Mouse (Mus musculus): ENCODE data around the gene Tle1. TPM values are rescaled to one million over a fixed set of nuclear protein-coding genes. Genes with fewer than 3 reads are reported as not detected.

Gene Tle1
- total RNA-seq (2014; rRNA removed), result 95.0 and 96.2 TPM in 2 replicates
- 23.8 and 24.4 TPM in 2 replicates for polyA plus RNA-seq (2015; fragmentation: Nextera tagmentation; extraction: Ambion mirVana)

GRCm38 (mm10) chr4:72200559-72201409, at the start of gene Tle1:
Tle1 (minus strand) TSS chr4:72200919.
- DNase-seq (ENCODE audit: low spot score) (peak; percentile 100), ATAC-seq (peak; percentile 98)
- Histone ChIP-seq H3K9me3 (ENCODE audit: low read length) (no peaks in the 10 kb centered on the region), H3K36me3 (ENCODE audit: insufficient read depth, low read length) (no peaks in the 10 kb centered on the region), H3K4me2 (ENCODE audit: low read depth, low read length) (peak within 1 kb of the TSS; percentile 78), H3K27ac (peak within 1 kb of the TSS; percentile 90), H3K4me3 (ENCODE audit: low read length) (peak within 1 kb of the TSS; percentile 78), H3K27me3 (ENCODE audit: insufficient read depth, low read length) (no peaks in the 10 kb centered on the region), H3K9ac (replicated peaks; ENCODE audit: low read length) (peak within 1 kb of the TSS; percentile 71), H3K4me1 (ENCODE audit: insufficient read depth, low read length) (0 out of 2 replicates have a peak, but pooled peaks cover 6% of the 10 kb centered on the region)
- WGBS, result under 1% methylated on average over 80 of the region's 107 CpGs
- no peak for TF ChIP-seq CTCF (IDR thresholded peaks at IDR 0.05; ENCODE audit: low read depth)

- no peak for ATAC-seq
- no peaks in the 10 kb centered on the region for H3K4me1 ChIP-seq (ENCODE audit: insufficient read depth, low read length)
- no peaks in the 10 kb centered on the region for H3K36me3 ChIP-seq (ENCODE audit: insufficient read depth, low read length)
- no peaks in the 10 kb centered on the region for H3K27me3 ChIP-seq (ENCODE audit: insufficient read depth, low read length)
- no peak overlapping the region for H3K4me2 ChIP-seq (ENCODE audit: low read depth, low read length)
- WGBS, result 32% methylated on average over 4 of the region's 4 CpGs
- TF ChIP-seq CTCF (IDR thresholded peaks at IDR 0.05; ENCODE audit: low read depth), result no peak
- no peak for DNase-seq (ENCODE audit: low spot score)
- no peaks in the 10 kb centered on the region for H3K9me3 ChIP-seq (ENCODE audit: low read length)
- no peak overlapping the region for H3K27ac ChIP-seq
- no peak overlapping the region for H3K4me3 ChIP-seq (ENCODE audit: low read length)
- no peak overlapping the region for H3K9ac ChIP-seq (replicated peaks; ENCODE audit: low read length)
These were observed 33.0 kb upstream of the Tle1 start for GRCm38 (mm10) chr4:72233584-72234219.

DNA sequence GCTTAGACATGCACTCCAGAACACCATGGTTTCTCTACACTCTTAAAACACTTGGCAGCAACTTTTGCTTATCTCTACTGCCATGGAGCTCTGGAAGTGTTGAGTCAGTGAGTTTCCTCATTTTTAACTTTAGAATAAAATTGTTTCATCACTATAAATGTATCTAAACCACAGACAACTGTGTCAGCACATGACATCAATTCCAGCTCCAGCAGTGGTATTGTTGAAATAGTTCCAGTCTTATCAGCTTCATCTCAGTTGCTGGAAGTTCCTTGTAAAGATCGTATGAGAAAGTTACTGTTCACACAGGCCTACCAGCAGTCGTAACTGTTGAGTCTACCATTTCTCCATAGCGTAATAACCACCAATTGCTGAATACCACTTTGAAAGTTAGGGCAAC, 31.5 kb upstream of the Tle1 start:
- DNase-seq (ENCODE audit: low spot score) (no peak), ATAC-seq (no peak)

GRCm38 (mm10) chr4:72230832-72231231, 30.1 kb upstream of the Tle1 start:
- TF ChIP-seq CTCF (IDR thresholded peaks at IDR 0.05; ENCODE audit: low read depth), result no peak
- ATAC-seq, result no peak

More for the DNA sequence above, 31.5 kb upstream of the Tle1 start:
- H3K27me3 ChIP-seq (ENCODE audit: insufficient read depth, low read length), result no peaks in the 10 kb centered on the region
- no peak overlapping the region for H3K27ac ChIP-seq
- TF ChIP-seq CTCF (IDR thresholded peaks at IDR 0.05; ENCODE audit: low read depth), result no peak
- H3K4me2 ChIP-seq (ENCODE audit: low read depth, low read length), result no peak overlapping the region
- no peaks in the 10 kb centered on the region for H3K9me3 ChIP-seq (ENCODE audit: low read length)
- H3K36me3 ChIP-seq (ENCODE audit: insufficient read depth, low read length), result no peaks in the 10 kb centered on the region
- H3K9ac ChIP-seq (replicated peaks; ENCODE audit: low read length), result no peak overlapping the region
- no peak overlapping the region for H3K4me3 ChIP-seq (ENCODE audit: low read length)
- H3K4me1 ChIP-seq (ENCODE audit: insufficient read depth, low read length), result no peaks in the 10 kb centered on the region
- 93% methylated on average over 3 of the region's 3 CpGs for WGBS

DNA sequence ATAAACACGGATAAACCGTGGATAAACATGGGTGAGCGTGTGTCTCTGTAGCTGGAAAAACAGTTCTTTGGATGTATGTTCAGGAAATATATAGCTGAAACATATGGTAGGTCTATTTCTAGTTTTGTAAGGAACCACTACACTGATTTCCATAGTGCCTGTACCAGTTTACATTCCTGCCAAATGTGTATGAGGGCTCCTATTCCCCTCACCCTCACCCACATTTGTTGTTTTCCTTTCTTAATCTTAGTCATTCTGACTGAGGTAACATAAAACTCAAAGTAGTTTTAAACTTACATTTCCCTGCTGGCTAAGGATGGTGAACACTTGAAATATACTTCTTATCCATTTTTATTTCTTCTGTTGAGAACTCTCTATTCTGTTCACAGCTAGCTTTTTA, 20.9 kb upstream of the Tle1 start:
- Histone ChIP-seq H3K27me3 (ENCODE audit: insufficient read depth, low read length) (no peaks in the 10 kb centered on the region), H3K4me2 (ENCODE audit: low read depth, low read length) (no peak overlapping the region), H3K9ac (replicated peaks; ENCODE audit: low read length) (no peak overlapping the region), H3K27ac (no peak overlapping the region), H3K36me3 (ENCODE audit: insufficient read depth, low read length) (no peaks in the 10 kb centered on the region), H3K4me1 (ENCODE audit: insufficient read depth, low read length) (no peaks in the 10 kb centered on the region), H3K9me3 (ENCODE audit: low read length) (no peaks in the 10 kb centered on the region), H3K4me3 (ENCODE audit: low read length) (no peak overlapping the region)
- no peak for DNase-seq (ENCODE audit: low spot score)
- no peak for TF ChIP-seq CTCF (IDR thresholded peaks at IDR 0.05; ENCODE audit: low read depth)
- ATAC-seq, result no peak
- 87% methylated on average over 3 of the region's 3 CpGs for WGBS

More at GRCm38 (mm10) chr4:72230832-72231231, 30.1 kb upstream of the Tle1 start:
- H3K4me3 ChIP-seq (ENCODE audit: low read length), result no peak overlapping the region
- no peak for DNase-seq (ENCODE audit: low spot score)
- H3K9ac ChIP-seq (replicated peaks; ENCODE audit: low read length), result no peak overlapping the region
- no peaks in the 10 kb centered on the region for H3K27me3 ChIP-seq (ENCODE audit: insufficient read depth, low read length)
- H3K9me3 ChIP-seq (ENCODE audit: low read length), result no peaks in the 10 kb centered on the region
- no peaks in the 10 kb centered on the region for H3K36me3 ChIP-seq (ENCODE audit: insufficient read depth, low read length)
- no peak overlapping the region for H3K4me2 ChIP-seq (ENCODE audit: low read depth, low read length)
- no peak overlapping the region for H3K27ac ChIP-seq
- H3K4me1 ChIP-seq (ENCODE audit: insufficient read depth, low read length), result no peaks in the 10 kb centered on the region

DNA sequence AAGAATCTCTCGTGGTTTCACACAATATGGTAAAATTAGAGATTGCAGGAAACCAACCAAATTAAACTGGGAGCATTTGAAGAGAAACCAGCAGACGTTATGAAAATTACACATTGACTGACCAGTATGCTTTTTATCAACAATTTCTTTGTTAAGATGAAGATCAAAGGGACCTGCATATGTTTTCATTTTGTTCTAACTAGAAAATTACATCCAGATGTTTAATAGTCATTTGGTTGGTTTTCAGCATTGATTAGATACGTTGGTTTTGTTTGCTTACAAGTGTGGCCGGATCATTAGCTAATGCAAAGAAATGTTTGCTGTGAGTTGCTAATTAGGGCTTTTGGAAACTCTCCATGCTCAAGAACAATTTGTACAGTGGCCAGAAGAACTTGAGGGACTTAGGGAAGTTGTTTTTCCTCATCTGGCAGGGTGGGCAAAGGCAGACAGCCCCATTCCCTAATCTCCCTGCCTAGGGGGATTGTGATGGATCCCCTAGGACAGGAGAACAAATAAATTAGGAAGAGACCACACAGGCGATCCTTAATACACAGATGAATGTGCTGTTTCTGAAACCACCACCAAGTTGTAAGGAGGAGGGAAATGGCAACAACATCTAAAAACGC, 3.8 kb upstream of the Tle1 start:
- 33% methylated on average over 6 of the region's 6 CpGs for WGBS
- H3K27ac ChIP-seq, result no peak overlapping the region
- peak overlapping the region; percentile 3; the same call in 1 of the 2 replicates for H3K4me3 ChIP-seq (ENCODE audit: low read length)
- TF ChIP-seq CTCF (IDR thresholded peaks at IDR 0.05; ENCODE audit: low read depth), result no peak
- no peak for ATAC-seq
- H3K9ac ChIP-seq (replicated peaks; ENCODE audit: low read length), result no peak overlapping the region
- H3K9me3 ChIP-seq (ENCODE audit: low read length), result no peaks in the 10 kb centered on the region
- peak; percentile 29 for DNase-seq (ENCODE audit: low spot score)
- no peaks in the 10 kb centered on the region for H3K36me3 ChIP-seq (ENCODE audit: insufficient read depth, low read length)
- 0 out of 2 replicates have a peak, but pooled peaks cover 3% of the 10 kb centered on the region for H3K4me1 ChIP-seq (ENCODE audit: insufficient read depth, low read length)
- H3K27me3 ChIP-seq (ENCODE audit: insufficient read depth, low read length), result no peaks in the 10 kb centered on the region
- H3K4me2 ChIP-seq (ENCODE audit: low read depth, low read length), result peak overlapping the region; percentile 78
